Mouse (Mus musculus) CH12.LX (cell line): ENCODE measurements around the gene Ttc30a2. TPM values are rescaled to one million over a fixed set of nuclear protein-coding genes. Genes with fewer than 3 reads are reported as not detected.
"Not testable (repeated sequence)": the region's sequence is repeated elsewhere in the genome, so short reads cannot be mapped to it uniquely, and the experiment has no call there.

Experiments used
- DNase-seq: peaks from one replicate; pipeline ENCODE4 v3.0.0-alpha.2; 2013; ENCODE audit errors: extremely low read depth
- H3K27ac ChIP-seq: 2 replicates; pipeline ENCODE4 v1.5.1; 2012; ENCODE audit warnings: low read depth, mild to moderate bottlenecking, control low read depth, moderate library complexity; ENCODE audit not compliant: insufficient read depth
- H3K27me3 ChIP-seq: replicated peaks from 2 replicates; pipeline ENCODE3; 2012; ENCODE audit warnings: inconsistent platforms
- H3K36me3 ChIP-seq, 2 experiments: replicated peaks in 1 of 2; 2 replicates each; pipeline versions ENCODE3 to v1.6.1; 2012; ENCODE audit warnings: inconsistent platforms in 1 of 2, low read length in 1 of 2, mild to moderate bottlenecking in 1 of 2, mixed read lengths in 1 of 2, moderate library complexity in 1 of 2; ENCODE audit not compliant: control insufficient read depth in 1 of 2, insufficient read depth in 1 of 2
- H3K4me1 ChIP-seq, 2 experiments: 2 replicates each; pipeline ENCODE4 v1.6.1; 2012; ENCODE audit warnings: inconsistent platforms in 1 of 2, moderate library complexity in 1 of 2; ENCODE audit not compliant: insufficient read depth in 2 of 2, control insufficient read depth in 1 of 2
- H3K4me2 ChIP-seq: 2 replicates; pipeline ENCODE4 v1.6.1; 2012; ENCODE audit warnings: low read depth, mild to moderate bottlenecking, control low read depth; ENCODE audit not compliant: poor library complexity, insufficient read depth, severe bottlenecking
- H3K4me3 ChIP-seq, 3 experiments: fragments of 150-350 bp in 1 of 3; sonication (generic) in 1 of 3; replicated peaks in 1 of 3; 2 replicates each; pipeline versions ENCODE3 to v1.5.1; 2011 to 2012; ENCODE audit warnings: low read depth in 2 of 3, low read length in 2 of 3, mild to moderate bottlenecking in 2 of 3, moderate library complexity in 2 of 3, control low read depth in 1 of 3, improper control_type of control experiment in 1 of 3, inconsistent platforms in 1 of 3, mixed read lengths in 1 of 3; ENCODE audit not compliant: poor library complexity in 1 of 3
- H3K79me2 ChIP-seq: replicated peaks from 2 replicates; pipeline ENCODE4 v1.6.1; 2012; ENCODE audit warnings: mild to moderate bottlenecking, moderate library complexity; ENCODE audit not compliant: control insufficient read depth, poor library complexity, insufficient read depth, severe bottlenecking; ENCODE audit errors: extremely low read depth
- H3K9ac ChIP-seq: 2 replicates; pipeline ENCODE4 v1.6.1; 2012; ENCODE audit warnings: low read depth, mild to moderate bottlenecking, control low read depth, moderate library complexity; ENCODE audit not compliant: insufficient read depth
- H3K9me3 ChIP-seq: replicated peaks from 2 replicates; pipeline ENCODE3; 2012; ENCODE audit warnings: low read length, inconsistent platforms, mixed read lengths
- CHD1 ChIP-seq: IDR thresholded peaks from 2 replicates; pipeline ENCODE4 v1.6.1; 2012; ENCODE audit warnings: low read depth, low read length, improper control_type of control experiment, inconsistent platforms
- E2F4 ChIP-seq: IDR thresholded peaks from 2 replicates; pipeline ENCODE4 v1.6.1; 2011; ENCODE audit warnings: low read depth, low read length, improper control_type of control experiment; ENCODE audit not compliant: insufficient replicate concordance
- ELF1 ChIP-seq: IDR thresholded peaks from 2 replicates; pipeline ENCODE4 v1.6.1; 2014; ENCODE audit warnings: low read depth, mild to moderate bottlenecking, inconsistent platforms, low read length, improper control_type of control experiment
- EP300 ChIP-seq: IDR thresholded peaks from 2 replicates; pipeline ENCODE4 v1.6.1; 2011; ENCODE audit warnings: low read length, improper control_type of control experiment
- ETS1 ChIP-seq: conservative IDR thresholded peaks from 2 replicates; pipeline ENCODE4 v1.6.1; 2012; ENCODE audit warnings: low read depth, mild to moderate bottlenecking, inconsistent platforms, low read length, improper control_type of control experiment, moderate library complexity
- GABPA ChIP-seq: IDR thresholded peaks from 2 replicates; pipeline ENCODE4 v1.6.1; 2012; ENCODE audit warnings: low read depth, low read length, improper control_type of control experiment, inconsistent platforms; ENCODE audit not compliant: insufficient replicate concordance
- HCFC1 ChIP-seq: IDR thresholded peaks from 2 replicates; pipeline ENCODE4 v1.6.1; 2012; ENCODE audit warnings: low read depth, mild to moderate bottlenecking, inconsistent platforms, low read length, improper control_type of control experiment
- JUN ChIP-seq: IDR thresholded peaks from 2 replicates; pipeline ENCODE4 v1.6.1; 2011; ENCODE audit warnings: low read depth, mild to moderate bottlenecking, low read length, improper control_type of control experiment, moderate library complexity; ENCODE audit not compliant: insufficient read depth
- JUND ChIP-seq: conservative IDR thresholded peaks from 2 replicates; pipeline ENCODE4 v1.6.1; 2011; ENCODE audit warnings: low read depth, low read length, improper control_type of control experiment
- MAFK ChIP-seq: IDR thresholded peaks from 2 replicates; pipeline ENCODE4 v1.6.1; 2011; ENCODE audit warnings: low read length, improper control_type of control experiment; ENCODE audit not compliant: insufficient replicate concordance
- MAX ChIP-seq: IDR thresholded peaks from 2 replicates; pipeline ENCODE4 v1.6.1; 2011; ENCODE audit warnings: low read length, improper control_type of control experiment
- MEF2A ChIP-seq: IDR thresholded peaks from 2 replicates; pipeline ENCODE4 v1.6.1; 2014; ENCODE audit warnings: low read depth, mild to moderate bottlenecking, inconsistent platforms, low read length, improper control_type of control experiment, borderline replicate concordance
- POLR2AphosphoS2 ChIP-seq: IDR thresholded peaks from 2 replicates; pipeline ENCODE4 v1.6.1; 2011; ENCODE audit warnings: low read depth, low read length, improper control_type of control experiment
- TBP ChIP-seq: conservative IDR thresholded peaks from 2 replicates; pipeline ENCODE4 v1.6.1; 2011; ENCODE audit warnings: low read depth, low read length, improper control_type of control experiment
- UBTF ChIP-seq: IDR thresholded peaks from 2 replicates; pipeline ENCODE4 v1.6.1; 2012; ENCODE audit warnings: low read depth, mild to moderate bottlenecking, inconsistent platforms, low read length, improper control_type of control experiment, moderate library complexity
- USF2 ChIP-seq: conservative IDR thresholded peaks from 2 replicates; pipeline ENCODE4 v1.6.1; 2011; ENCODE audit warnings: low read depth, low read length, improper control_type of control experiment
- ZKSCAN1 ChIP-seq: IDR thresholded peaks from 2 replicates; pipeline ENCODE4 v1.6.1; 2012; ENCODE audit warnings: low read depth, inconsistent platforms, low read length, improper control_type of control experiment, borderline replicate concordance
- dilution Hi-C: fragments of 300-500 bp; cut with MboI; formaldehyde crosslinking; loops from 2 replicates; pipeline ENCODE4 v1.14.3; 2020; ENCODE audit warnings: low sequenced_read_pairs; ENCODE audit not compliant: extremely low pct_unique_long_range_greater_than_20kb, extremely low pct_ligation_motif_present
- in situ Hi-C: fragments of 300-500 bp; cut with MboI; formaldehyde crosslinking; loops from 3 replicates; pipeline ENCODE4 v1.14.3; 2019; ENCODE audit warnings: low sequenced_read_pairs, low pct_ligation_motif_present, low pct_unique_long_range_greater_than_20kb, mixed read lengths
- polyA plus RNA-seq: library from polyadenylated mRNA; unstranded; fragments of >175 nt; gene quantifications from 2 replicates; pipeline ENCODE4 v1.2.1, GENCODE M21; 2012; ENCODE audit warnings: low read depth; ENCODE audit not compliant: insufficient read length
- total RNA-seq, 2 experiments: library from RNA; depleted of rRNA; stranded (reverse); fragments of 300-350 nt in 1 of 2; fragments of >200 nt in 1 of 2; gene quantifications; 2 replicates each; pipeline ENCODE4 v1.2.3; 2012 to 2014

The Ttc30a2 gene
- total and polyA plus RNA-seq, 3 experiments: not detected

GRCm38 (mm10) chr2:75983847-75984246, 5.9 kb upstream of the Ttc30a2 start:
- TF ChIP-seq MAX: no peak
- no peak for TF ChIP-seq ELF1
- no peak for TF ChIP-seq JUND
- TF ChIP-seq, all 38 proteins: peak for 0
- H3K27me3 ChIP-seq: no peaks in the 10 kb centered on the region
- no peak overlapping the region for H3K27ac ChIP-seq
- H3K4me3 ChIP-seq: no peak overlapping the region
- in situ Hi-C loops: loop anchor here (10.0 kb wide), 1 partner anchor 121 kb away; no protein-coding TSS in a partner anchor
- H3K9ac ChIP-seq: no peak overlapping the region
- no peaks in the 10 kb centered on the region for H3K36me3 ChIP-seq
- H3K9me3 ChIP-seq: peaks cover 4% of the 10 kb centered on the region
- H3K4me1 ChIP-seq: peaks cover 3 to 23% of the 10 kb centered on the region in 2 experiments
- H3K79me2 ChIP-seq: no peaks in the 10 kb centered on the region
- H3K4me2 ChIP-seq: no peak overlapping the region
- DNase-seq: no peak
- dilution Hi-C loops: no loop called here

- Histone ChIP-seq H3K4me2 (no peak overlapping the region), H3K79me2 (no peaks in the 10 kb centered on the region), H3K4me3 (no peak overlapping the region), H3K4me1 (peaks cover 3 to 16% of the 10 kb centered on the region in 2 experiments), H3K36me3 (no peaks in the 10 kb centered on the region), H3K27me3 (no peaks in the 10 kb centered on the region), H3K27ac (no peak overlapping the region), H3K9me3 (peaks cover 4% of the 10 kb centered on the region), H3K9ac (no peak overlapping the region)
- no peak for DNase-seq
- TF ChIP-seq USF2 (no peak), MEF2A (no peak), ZKSCAN1 (no peak), JUN (no peak), CHD1 (no peak), EP300 (no peak), MAFK (no peak), GABPA (no peak), TBP (no peak), MAX (no peak)
- in situ Hi-C loops: loop anchor here (10.0 kb wide), 1 partner anchor 122 kb away; no protein-coding TSS in a partner anchor
- dilution Hi-C loops: no loop called here
These were observed 5.1 kb upstream of the Ttc30a2 start for GRCm38 (mm10) chr2:75983091-75983490.

- H3K79me2 ChIP-seq: no peaks in the 10 kb centered on the region
These were observed 4.7 kb upstream of the Ttc30a2 start for GRCm38 (mm10) chr2:75982626-75983025.

GRCm38 (mm10) chr2:75981440-75982081, 3.6 kb upstream of the Ttc30a2 start, which contains the start of gene Ttc30a1:
Ttc30a1 (minus strand) TSS chr2:75981967.
- H3K9ac ChIP-seq, H3K9me3 ChIP-seq, H3K27me3 ChIP-seq, H3K36me3 ChIP-seq, H3K4me2 ChIP-seq, H3K79me2 ChIP-seq, DNase-seq, H3K4me3 ChIP-seq, H3K4me1 ChIP-seq, dilution Hi-C loops, H3K27ac ChIP-seq: not testable (repeated sequence)
- in situ Hi-C loops: loop anchor here (10.0 kb wide), 1 partner anchor 123 kb away; no protein-coding TSS in a partner anchor

More at GRCm38 (mm10) chr2:75982626-75983025, 4.7 kb upstream of the Ttc30a2 start:
- H3K9me3 ChIP-seq: peaks cover 4% of the 10 kb centered on the region
- TF ChIP-seq E2F4: no peak
- TF ChIP-seq ETS1: no peak
- no peak for TF ChIP-seq MEF2A
- TF ChIP-seq CHD1: no peak
- no peak for TF ChIP-seq MAFK
- TF ChIP-seq UBTF: no peak
- TF ChIP-seq POLR2AphosphoS2: no peak
- no peak for TF ChIP-seq HCFC1
- H3K4me3 ChIP-seq: no peak overlapping the region
- no peak overlapping the region for H3K4me2 ChIP-seq
- H3K27ac ChIP-seq: no peak overlapping the region
- H3K4me1 ChIP-seq: peaks cover under 1 to 11% of the 10 kb centered on the region in 2 experiments; a peak in 3 of 4 replicates
- DNase-seq: no peak
- H3K9ac ChIP-seq: no peak overlapping the region
- H3K36me3 ChIP-seq: no peaks in the 10 kb centered on the region
- H3K27me3 ChIP-seq: no peaks in the 10 kb centered on the region
- dilution Hi-C loops (no loop called here), in situ Hi-C loops (loop anchor here (10.0 kb wide), 1 partner anchor 122 kb away; no protein-coding TSS in a partner anchor)
